Mouse (Mus musculus) induced T-regulatory cell, adult 2 months (primary cell): Measurements from ENCODE around the gene Kcnip4.
A peak's percentile ranks its signal among the peaks of the same experiment; 100 is the strongest.

ENCODE experiments used
- DNase-seq: peaks from one replicate; pipeline ENCODE4 v3.0.0-alpha.2; 2012; ENCODE audit warnings: low read depth

Kcnip4 gene

GRCm38 (mm10) chr5:49524394-49525241 lies at the start of gene Kcnip4:
TSS of gene Kcnip4 (minus strand) at chr5:49524907.
- no peak for DNase-seq

- DNase-seq: no peak
These were observed 47.2 kb upstream of the Kcnip4 start for GRCm38 (mm10) chr5:49571876-49572275.

GRCm38 (mm10) chr5:49563751-49564150 lies 39.0 kb upstream of the Kcnip4 start:
- no peak for DNase-seq

- no peak for DNase-seq
These were observed 32.7 kb upstream of the Kcnip4 start for GRCm38 (mm10) chr5:49557436-49557835.

GRCm38 (mm10) chr5:49547884-49548283 lies 23.2 kb upstream of the Kcnip4 start:
- DNase-seq: no peak

GRCm38 (mm10) chr5:49529362-49529761 lies 4.7 kb upstream of the Kcnip4 start:
- no peak for DNase-seq

- no peak for DNase-seq
These were observed 520 bp upstream of the Kcnip4 start for GRCm38 (mm10) chr5:49525242-49525612.

GRCm38 (mm10) chr5:49523997-49524393 lies 712 bp downstream of the Kcnip4 start:
- no peak for DNase-seq

- no peak for DNase-seq
These were observed 1.7 kb downstream of the Kcnip4 start for GRCm38 (mm10) chr5:49522986-49523385.

GRCm38 (mm10) chr5:49498743-49499142 lies 26.0 kb downstream of the Kcnip4 start:
- DNase-seq: no peak

- DNase-seq: no peak
These were observed 37.4 kb downstream of the Kcnip4 start for GRCm38 (mm10) chr5:49487270-49487669.

- no peak for DNase-seq
These were observed 54.0 kb downstream of the Kcnip4 start for GRCm38 (mm10) chr5:49470738-49471137.

- DNase-seq: no peak
These were observed 63.9 kb downstream of the Kcnip4 start for GRCm38 (mm10) chr5:49460643-49461276.

- DNase-seq: no peak
These were observed 71.6 kb downstream of the Kcnip4 start for GRCm38 (mm10) chr5:49453100-49453499.

GRCm38 (mm10) chr5:49451295-49451694 lies 73.4 kb downstream of the Kcnip4 start:
- DNase-seq: no peak

- no peak for DNase-seq
These were observed 73.8 kb downstream of the Kcnip4 start for GRCm38 (mm10) chr5:49450876-49451275.

GRCm38 (mm10) chr5:49437236-49437635 lies 87.5 kb downstream of the Kcnip4 start:
- no peak for DNase-seq

- DNase-seq: no peak
These were observed 97.0 kb downstream of the Kcnip4 start for GRCm38 (mm10) chr5:49427689-49428088.

GRCm38 (mm10) chr5:49419707-49420106 lies 105.0 kb downstream of the Kcnip4 start:
- no peak for DNase-seq

GRCm38 (mm10) chr5:49408351-49408750 lies 116.4 kb downstream of the Kcnip4 start:
- DNase-seq: no peak

- peak; percentile 10 for DNase-seq
These were observed 154.1 kb downstream of the Kcnip4 start for GRCm38 (mm10) chr5:49370543-49371076.

GRCm38 (mm10) chr5:49368636-49369423 lies 155.9 kb downstream of the Kcnip4 start:
- DNase-seq: no peak
